Mouse (Mus musculus) testis, adult 2 months (tissue): ENCODE data around the gene Sidt2.

Experiments used
- CTCF ChIP-seq: fragments of 200-500 bp; IDR thresholded peaks from 2 replicates; pipeline ENCODE4 v1.5.1; 2012; ENCODE audit warnings: low read depth, mild to moderate bottlenecking, inconsistent platforms, low read length, moderate library complexity; ENCODE audit not compliant: control insufficient read depth, insufficient read depth, insufficient replicate concordance
- POLR2A ChIP-seq: fragments of 200-500 bp; IDR thresholded peaks from 2 replicates; pipeline ENCODE4 v1.6.1; 2012; ENCODE audit warnings: low read depth, mild to moderate bottlenecking, inconsistent platforms, low read length, moderate library complexity; ENCODE audit not compliant: control insufficient read depth

DNA sequence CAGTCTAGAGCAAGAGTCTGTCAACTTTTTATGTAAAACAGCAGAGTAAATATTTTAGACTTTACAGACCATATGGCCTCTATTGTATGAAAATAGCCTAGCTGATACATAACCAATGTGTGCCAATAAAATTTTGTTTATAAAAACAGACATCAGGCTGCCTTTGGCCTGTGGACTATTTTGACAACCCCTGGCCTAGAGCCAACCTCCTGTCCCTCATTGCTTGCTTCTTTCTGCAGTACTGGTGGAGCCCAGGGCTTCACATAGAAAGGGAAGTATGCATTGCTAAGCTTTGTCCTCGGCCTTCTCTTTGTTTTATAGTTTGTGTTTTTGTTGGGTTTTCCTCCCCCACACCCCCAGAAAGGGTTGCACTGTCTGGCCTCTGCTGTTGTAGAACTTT lies 23.1 kb downstream of the Sidt2 start:
- TF ChIP-seq CTCF (no peak), POLR2A (no peak)
